Mouse (Mus musculus) lung, adult 2 months (tissue): ENCODE data around the gene Ccdc190. TPM values are rescaled to one million over a fixed set of nuclear protein-coding genes. Genes with fewer than 3 reads are reported as not detected.

Experiments used
- DNase-seq: peaks from one replicate; pipeline ENCODE4 v3.0.0; 2022
- H3K4me1 ChIP-seq: fragments of 200-500 bp; 2 replicates; pipeline ENCODE4 v1.6.1; 2011; ENCODE audit warnings: low read length; ENCODE audit not compliant: control insufficient read depth, insufficient read depth
- H3K4me3 ChIP-seq: fragments of 200-500 bp; replicated peaks from 2 replicates; pipeline ENCODE3; 2011; ENCODE audit warnings: low read depth, mild to moderate bottlenecking, control low read depth, low read length; ENCODE audit errors: extremely low read depth
- CTCF ChIP-seq: fragments of 200-500 bp; IDR thresholded peaks from 2 replicates; pipeline ENCODE4 v1.5.1; 2011; ENCODE audit warnings: mild to moderate bottlenecking, low read length, control low read depth; ENCODE audit not compliant: insufficient read depth
- POLR2A ChIP-seq: fragments of 200-500 bp; IDR thresholded peaks from 2 replicates; pipeline ENCODE4 v1.6.1; 2011; ENCODE audit warnings: low read depth, mild to moderate bottlenecking, control low read depth, low read length, borderline replicate concordance; ENCODE audit errors: extremely low read depth
- WGBS: fragments of 180-500 bp; shearing (Covaris S2); methylation state at CpG from one replicate; pipeline ENCODE4 v1.1.7; 2018; 5-methylcytosine and 5-hydroxymethylcytosine counted together
- polyA plus RNA-seq: library from polyadenylated mRNA; depleted of rRNA; stranded (reverse); fragments of >200 nt; gene quantifications from 2 replicates; pipeline ENCODE4 v1.2.3, GENCODE M21; 2012; rRNA removed

The Ccdc190 gene
- polyA plus RNA-seq, 1 experiment = 2.3 TPM

GRCm38 (mm10) chr1:169949981-169950380 is 21.5 kb downstream of the Ccdc190 start:
- Histone ChIP-seq H3K4me3 (no peak overlapping the region), H3K4me1 (no peaks in the 10 kb centered on the region)
- TF ChIP-seq POLR2A = no peak
- TF ChIP-seq CTCF = no peak
- WGBS = 53% methylated on average over 7 of the region's 7 CpGs
- DNase-seq = no peak

- TF ChIP-seq CTCF (peak; percentile 15; the same call in 1 of the 2 replicates), POLR2A (no peak)
- no peak overlapping the region for H3K4me3 ChIP-seq
- H3K4me1 ChIP-seq = no peaks in the 10 kb centered on the region
- no peak for DNase-seq
- WGBS = 98% methylated on average over 4 of the region's 4 CpGs
Observed at GRCm38 (mm10) chr1:169950651-169951050, 22.2 kb downstream of the Ccdc190 start.

- TF ChIP-seq CTCF (no peak), POLR2A (no peak)
- no peak for DNase-seq
- H3K4me3 ChIP-seq = no peak overlapping the region
- 93% methylated on average over 6 of the region's 6 CpGs for WGBS
- H3K4me1 ChIP-seq = no peaks in the 10 kb centered on the region
Observed at GRCm38 (mm10) chr1:169951561-169951960, 23.1 kb downstream of the Ccdc190 start.

GRCm38 (mm10) chr1:169952636-169953035 is 24.2 kb downstream of the Ccdc190 start:
- 95% methylated on average over 10 of the region's 10 CpGs for WGBS
- no peak for DNase-seq
- H3K4me1 ChIP-seq = no peaks in the 10 kb centered on the region
- TF ChIP-seq CTCF = no peak
- TF ChIP-seq POLR2A = no peak
- H3K4me3 ChIP-seq = no peak overlapping the region

DNA sequence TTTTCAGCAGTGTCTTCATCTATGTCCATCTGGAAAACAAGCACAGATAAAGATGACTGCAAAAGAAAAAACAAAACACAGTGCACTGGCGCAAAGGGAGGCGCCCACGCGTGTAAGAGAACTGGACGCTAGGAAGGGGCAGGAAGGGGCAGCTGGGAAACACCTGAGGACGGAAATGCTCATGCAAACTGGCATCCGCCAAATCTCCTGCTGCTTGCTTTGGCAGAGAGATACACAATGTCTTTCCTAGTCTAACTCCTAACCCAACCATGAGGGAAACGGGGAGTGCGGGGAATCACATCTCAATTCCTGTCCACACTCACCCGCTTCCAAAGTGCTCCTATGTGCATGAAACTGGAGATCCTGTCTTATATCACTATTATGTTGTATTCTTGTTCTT is 24.7 kb downstream of the Ccdc190 start:
- no peak overlapping the region for H3K4me3 ChIP-seq
- TF ChIP-seq CTCF (no peak), POLR2A (no peak)
- H3K4me1 ChIP-seq = no peaks in the 10 kb centered on the region
- 96% methylated on average over 10 of the region's 10 CpGs for WGBS
- DNase-seq = no peak

GRCm38 (mm10) chr1:169968792-169969515 is 40.5 kb downstream of the Ccdc190 start, which contains the start of gene Hsd17b7:
Gene Hsd17b7 (minus strand): TSS chr1:169969241.
- Histone ChIP-seq H3K4me1 (no peaks in the 10 kb centered on the region), H3K4me3 (peak within 1 kb of the TSS; percentile 79)
- no peak for TF ChIP-seq CTCF
- TF ChIP-seq POLR2A = peak; percentile 78; the same call in 1 of the 2 replicates
- 1% methylated on average over 48 of the region's 48 CpGs for WGBS
- DNase-seq = peak; percentile 94

- WGBS = 0% methylated on average over 8 of the region's 9 CpGs
- no peaks in the 10 kb centered on the region for H3K4me1 ChIP-seq
- no peak for TF ChIP-seq POLR2A
- TF ChIP-seq CTCF = no peak
- no peak for DNase-seq
- H3K4me3 ChIP-seq = peak overlapping the region; percentile 74
Observed at GRCm38 (mm10) chr1:169969516-169969886, 41.1 kb downstream of the Ccdc190 start.

DNA sequence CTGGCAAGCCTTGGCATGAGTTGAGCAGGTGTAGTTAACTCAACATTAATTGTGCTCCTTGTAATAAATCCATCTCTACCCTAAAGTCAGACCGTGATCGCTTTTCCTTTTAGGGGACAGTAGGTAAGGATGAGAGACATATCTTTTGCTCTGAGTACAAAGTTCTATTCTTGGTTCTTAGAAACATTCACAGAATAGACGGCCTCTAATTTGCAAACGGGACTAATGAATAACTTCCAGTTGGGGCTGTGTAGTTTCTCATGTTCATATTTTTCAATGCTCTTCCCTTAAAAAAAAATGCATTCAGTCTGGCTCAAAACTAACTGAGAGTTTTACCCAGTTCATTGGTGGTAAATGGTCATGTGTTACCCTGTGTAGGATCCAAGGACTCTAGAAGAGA is 42.5 kb downstream of the Ccdc190 start:
- 92% methylated on average over 4 of the region's 4 CpGs for WGBS
- Histone ChIP-seq H3K4me1 (no peaks in the 10 kb centered on the region), H3K4me3 (no peak overlapping the region)
- no peak for TF ChIP-seq POLR2A
- no peak for TF ChIP-seq CTCF
- no peak for DNase-seq

DNA sequence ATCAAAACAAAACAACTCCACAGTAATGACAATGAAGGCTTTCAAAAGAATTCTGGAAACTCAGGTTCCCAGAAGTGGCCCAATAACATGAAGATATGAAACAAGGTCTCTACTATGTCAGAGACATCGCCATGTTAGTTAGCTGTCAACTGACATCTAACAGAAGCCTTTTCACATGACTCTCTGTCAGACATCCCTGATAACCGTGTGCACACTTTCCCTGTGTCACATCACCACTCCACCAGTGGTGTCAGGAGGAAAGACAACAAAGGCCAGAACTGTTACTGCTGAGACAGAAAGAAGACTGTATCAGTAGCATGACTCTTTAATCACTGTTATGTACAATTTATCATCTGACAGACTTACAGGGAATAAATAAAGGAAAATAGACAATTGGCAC is 43.5 kb downstream of the Ccdc190 start:
- H3K4me1 ChIP-seq = no peaks in the 10 kb centered on the region
- WGBS = 64% methylated on average over 2 of the region's 2 CpGs
- no peak for TF ChIP-seq CTCF
- no peak for TF ChIP-seq POLR2A
- DNase-seq = no peak
- no peak overlapping the region for H3K4me3 ChIP-seq

DNA sequence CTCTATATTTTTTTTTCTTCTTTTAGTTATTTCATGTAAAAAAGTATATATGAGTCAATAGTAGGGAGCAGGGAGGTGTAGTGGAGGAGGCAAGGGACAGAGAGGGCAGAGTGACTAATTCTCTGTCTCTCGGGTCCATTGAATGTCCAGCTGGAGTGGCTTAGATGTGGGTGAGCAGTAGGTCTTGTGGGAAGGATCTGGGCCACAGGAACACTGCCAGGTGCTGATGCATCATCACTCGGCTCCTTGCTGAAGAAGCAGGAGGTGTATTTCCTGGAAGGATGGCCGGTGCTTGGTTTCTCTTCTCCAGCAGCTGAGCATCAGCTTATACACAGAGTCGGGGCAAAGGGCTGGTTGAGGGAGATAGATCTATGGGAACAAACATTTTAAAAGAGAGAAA is 49.2 kb downstream of the Ccdc190 start:
- DNase-seq = no peak
- WGBS = 75% methylated on average over 4 of the region's 4 CpGs

More for the DNA sequence above, 49.2 kb downstream of the Ccdc190 start:
- Histone ChIP-seq H3K4me3 (no peak overlapping the region), H3K4me1 (no peaks in the 10 kb centered on the region)
- TF ChIP-seq CTCF (no peak), POLR2A (no peak)

Other genes starting within 250 kb of the Ccdc190 start
- 2.2 and 5.9 TPM in 2 replicates for gene Rgs4, start 181.0 kb upstream of the Ccdc190 start, polyA plus RNA-seq
- gene Hsd17b7, start 40.6 kb downstream of the Ccdc190 start, polyA plus RNA-seq = 5.0 and 8.8 TPM in 2 replicates
- gene Ddr2, start 182.1 kb downstream of the Ccdc190 start, polyA plus RNA-seq = 31.3 and 42.6 TPM in 2 replicates
- 17.2 and 19.4 TPM in 2 replicates for gene Uap1, start 246.3 kb downstream of the Ccdc190 start, polyA plus RNA-seq